Mouse (Mus musculus): ENCODE results near the gene Ccdc9.

DNA sequence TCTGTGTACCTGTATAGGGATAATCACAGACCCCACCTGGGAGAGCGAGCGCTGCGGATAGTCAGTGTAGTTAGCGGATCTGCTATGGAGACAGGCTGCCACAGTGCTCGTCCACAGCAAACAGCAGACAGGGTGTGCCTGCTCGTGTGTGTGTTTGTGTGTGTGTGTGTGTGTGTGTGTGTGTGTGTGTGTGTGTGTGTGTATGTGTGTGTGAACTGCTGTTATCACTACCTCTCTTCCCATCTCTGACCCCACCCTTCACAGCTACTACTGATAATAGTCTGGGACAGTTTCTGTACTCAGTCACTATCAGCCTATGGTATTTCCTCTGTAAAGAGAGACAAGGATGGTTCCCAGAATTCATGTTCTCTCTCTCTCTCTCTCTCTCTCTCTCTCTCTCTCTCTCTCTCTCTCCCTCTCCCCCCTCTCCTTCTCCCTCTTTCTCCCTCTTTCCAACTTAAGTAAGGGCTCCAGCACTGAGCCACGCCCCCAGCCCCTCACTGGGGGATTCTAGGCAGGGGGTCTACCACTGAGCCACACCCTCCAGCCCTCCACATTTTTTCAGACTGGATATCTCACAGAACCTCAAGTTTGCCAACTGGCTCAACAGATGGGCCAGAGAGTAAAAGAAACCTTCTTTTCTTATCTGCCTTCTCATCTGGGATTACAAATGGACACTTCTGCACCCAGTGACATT is 46.2 kb downstream of the Ccdc9 start:
- TF ChIP-seq CTCF (conservative IDR thresholded peaks at IDR 0.05; ENCODE audit: insufficient read depth, insufficient read length, low read depth, low read length), result no peak
- TF ChIP-seq POLR2A (IDR thresholded peaks at IDR 0.05; ENCODE audit: low read depth, low read length), result no peak
